Mouse (Mus musculus) 416B (cell line): Measurements from ENCODE around the gene Smim13.
"Not testable (repeated sequence)": the region's sequence is repeated elsewhere in the genome, so short reads cannot be mapped to it uniquely, and the experiment has no call there.

Source experiments
- DNase-seq: peaks from one replicate; pipeline ENCODE4 v3.0.0; 2011; ENCODE audit warnings: low read depth

Gene Smim13

GRCm38 (mm10) chr13:41238035-41238804 is 11.4 kb upstream of the Smim13 start:
- DNase-seq: no peak

- DNase-seq: peak; percentile 83
Observed at GRCm38 (mm10) chr13:41238805-41239130, 10.9 kb upstream of the Smim13 start.

GRCm38 (mm10) chr13:41241557-41241956 is 8.1 kb upstream of the Smim13 start:
- DNase-seq: peak; percentile 61

- peak; percentile 18 for DNase-seq
Observed at GRCm38 (mm10) chr13:41244306-41244830, 5.3 kb upstream of the Smim13 start.

- no peak for DNase-seq
Observed at GRCm38 (mm10) chr13:41248751-41249520, 708 bp upstream of the Smim13 start.

GRCm38 (mm10) chr13:41250318-41250981 is 806 bp downstream of the Smim13 start:
- peak; percentile 42 for DNase-seq

- DNase-seq: not testable (repeated sequence)
Observed at GRCm38 (mm10) chr13:41251232-41251631, 1.6 kb downstream of the Smim13 start.

GRCm38 (mm10) chr13:41251667-41252066 is 2.0 kb downstream of the Smim13 start:
- DNase-seq: no peak

- DNase-seq: no peak
Observed at GRCm38 (mm10) chr13:41252141-41252540, 2.5 kb downstream of the Smim13 start.

GRCm38 (mm10) chr13:41252736-41253135 is 3.1 kb downstream of the Smim13 start:
- DNase-seq: no peak

GRCm38 (mm10) chr13:41256126-41256525 is 6.5 kb downstream of the Smim13 start:
- DNase-seq: no peak

- DNase-seq: peak; percentile 82
Observed at GRCm38 (mm10) chr13:41256962-41257361, 7.3 kb downstream of the Smim13 start.

GRCm38 (mm10) chr13:41257851-41258250 is 8.2 kb downstream of the Smim13 start:
- no peak for DNase-seq

- not testable (repeated sequence) for DNase-seq
Observed at GRCm38 (mm10) chr13:41261617-41262016, 12.0 kb downstream of the Smim13 start.

GRCm38 (mm10) chr13:41263304-41264006 is 13.8 kb downstream of the Smim13 start:
- no peak for DNase-seq

- no peak for DNase-seq
Observed at GRCm38 (mm10) chr13:41267827-41268408, 18.3 kb downstream of the Smim13 start.

GRCm38 (mm10) chr13:41273927-41274650 is 24.4 kb downstream of the Smim13 start, which contains the start of gene Gm17364:
Gene Gm17364 (minus strand): TSS chr13:41273977.
- no peak for DNase-seq

GRCm38 (mm10) chr13:41280696-41281095 is 31.1 kb downstream of the Smim13 start:
- DNase-seq: no peak

GRCm38 (mm10) chr13:41283256-41283655 is 33.6 kb downstream of the Smim13 start:
- DNase-seq: peak; percentile 84

GRCm38 (mm10) chr13:41285448-41285847 is 35.8 kb downstream of the Smim13 start:
- DNase-seq: no peak

GRCm38 (mm10) chr13:41286285-41286684 is 36.6 kb downstream of the Smim13 start:
- no peak for DNase-seq
